ENCODE assay signal across 26 mouse cellular contexts in the genomic region with DNA sequence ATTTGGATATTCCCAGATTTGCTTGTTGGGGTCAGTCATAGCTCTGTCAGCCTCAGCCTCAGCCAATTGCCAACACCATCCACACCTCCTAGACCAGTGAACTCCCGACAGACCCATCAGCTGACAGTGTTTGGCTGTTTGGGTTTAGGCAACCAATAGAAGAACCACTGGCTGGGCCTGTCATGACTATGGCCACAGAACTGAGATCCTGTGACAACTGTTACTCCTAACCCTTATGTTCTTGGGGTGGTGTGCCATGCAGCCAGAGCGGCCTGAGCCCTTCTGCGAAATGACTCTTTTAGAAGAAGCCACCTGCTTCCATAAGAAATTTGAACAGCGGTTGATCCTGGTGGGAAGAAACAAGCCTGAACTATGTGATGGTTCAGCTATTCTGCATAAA. TPM values are rescaled to one million over a fixed set of nuclear protein-coding genes. Genes with fewer than 3 reads are reported as not detected.
"Had no signal": no experiment of that assay in that cellular context is flagged by ENCODE, and none has a peak within 500 bp of the region (broad histone marks: within the 10 kb centered on the region; RNA-seq: fewer than 3 reads in every experiment).

No protein-coding gene starts in this region.

- H3K4me2 ChIP-seq: heart, embryonic 11.5 days; heart, embryonic 12.5 days; heart, embryonic 13.5 days; heart, embryonic 15.5 days; hindbrain, embryonic 12.5 days; hindbrain, embryonic 13.5 days; hindbrain, embryonic 14.5 days; hindbrain, embryonic 15.5 days; intestine, embryonic 15.5 days had no signal

- H3K9ac ChIP-seq: heart, embryonic 12.5 days; heart, embryonic 13.5 days; heart, embryonic 15.5 days; hindbrain, embryonic 12.5 days; hindbrain, embryonic 13.5 days; hindbrain, embryonic 14.5 days; hindbrain, embryonic 15.5 days; intestine, embryonic 15.5 days had no signal

- H3K36me3 ChIP-seq: heart, embryonic 10.5 days; heart, embryonic 12.5 days; heart, embryonic 13.5 days; heart, embryonic 15.5 days; hindbrain, embryonic 10.5 days; hindbrain, embryonic 12.5 days; hindbrain, embryonic 13.5 days; hindbrain, embryonic 15.5 days; intestine, embryonic 15.5 days had no signal

- H3K9me3 ChIP-seq: heart, embryonic 10.5 days; heart, embryonic 15.5 days; hindbrain, embryonic 10.5 days; hindbrain, embryonic 13.5 days; hindbrain, embryonic 15.5 days; intestine, embryonic 15.5 days had no signal

- H3K4me3 ChIP-seq: heart, embryonic 10.5 days; heart, embryonic 12.5 days; heart, embryonic 13.5 days; heart, embryonic 15.5 days; hindbrain, embryonic 10.5 days; hindbrain, embryonic 12.5 days; hindbrain, embryonic 13.5 days; hindbrain, embryonic 15.5 days; intestine, embryonic 15.5 days; layer of hippocampus, adult 2 months had no signal

- H3K27me3 ChIP-seq: intestine, embryonic 15.5 days had no signal

- H3K27ac ChIP-seq: heart, embryonic 10.5 days; heart, embryonic 13.5 days; heart, embryonic 15.5 days; hindbrain, embryonic 10.5 days; hindbrain, embryonic 12.5 days; hindbrain, embryonic 13.5 days; hindbrain, embryonic 14.5 days; hindbrain, embryonic 15.5 days; hindbrain, postnatal 0 days; intestine, embryonic 15.5 days; kidney, postnatal 0 days; layer of hippocampus, adult 2 months had no signal

- H3K4me1 ChIP-seq: hindbrain, embryonic 12.5 days had no signal

- ATAC-seq: hindbrain, embryonic 16.5 days; inflammation-experienced regulatory T-cells, adult 6 months; intestine, embryonic 15.5 days; intestine, embryonic 16.5 days; intestine, postnatal 0 days had no signal

RNA-seq across cellular contexts. Expression of gene Tbata, which starts 39.4 kb away (rescaled TPM):
- total RNA-seq: heart, postnatal 10 days; heart, postnatal 25 days; heart, postnatal 36 days; heart, postnatal 4 days; hematopoietic stem cell, adult 5-6 weeks had no signal
- polyA plus RNA-seq: heart, embryonic 10.5 days; heart, embryonic 11.5 days; heart, embryonic 12.5 days; heart, embryonic 13.5 days; heart, embryonic 14.5 days; hindbrain, embryonic 13.5 days; hindbrain, embryonic 14.5 days; inflammation-experienced regulatory T-cells, adult 6 months; intestine, embryonic 14.5 days; intestine, embryonic 15.5 days; intestine, embryonic 16.5 days; intestine, postnatal 0 days; kidney, embryonic 14.5 days had no signal
